In the genomic region with DNA sequence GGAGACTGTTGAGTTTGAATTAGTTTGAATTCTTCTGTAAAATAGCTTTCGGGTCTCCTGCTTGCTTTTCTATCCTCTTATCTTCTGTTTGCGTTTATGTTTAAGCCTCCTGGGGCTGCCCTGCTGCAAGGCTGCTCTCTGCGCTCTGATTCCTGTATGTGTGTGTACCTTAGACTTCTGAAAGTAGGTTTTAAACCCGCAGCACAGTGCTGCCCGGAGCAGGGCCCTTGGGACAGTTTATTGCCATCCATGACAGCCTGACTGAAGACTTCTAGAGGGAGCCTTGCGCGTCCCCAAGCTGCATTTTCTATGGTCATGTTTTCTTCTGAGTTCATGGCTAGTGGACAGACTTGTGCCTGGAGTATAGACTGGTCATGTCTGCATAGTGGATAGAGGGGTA, we compare ENCODE assay signal across 20 mouse cellular contexts.
A peak's percentile ranks its signal among the peaks of the same experiment; 100 is the strongest.
DNase-seq lines count a peak whose midpoint lies in the region; ATAC-seq and TF ChIP-seq lines count a peak whose summit lies in the region.
"Had no signal": no experiment of that assay in that cellular context is flagged by ENCODE, and none has a peak within 500 bp of the region (broad histone marks: within the 10 kb centered on the region; RNA-seq: fewer than 3 reads in every experiment).

No protein-coding gene starts in this region.

- peaks cover 34% of the 10 kb centered on the region for H3K4me1 ChIP-seq in kidney, adult 2 months (ENCODE audit: control insufficient read depth, insufficient read depth, low read length)
- peaks cover 26% of the 10 kb centered on the region for H3K4me1 ChIP-seq in lung, embryonic 16.5 days (replicated peaks; ENCODE audit: control insufficient read depth, insufficient read depth, low read length)
- H3K4me1 ChIP-seq in stomach, embryonic 16.5 days (ENCODE audit: control insufficient read depth, insufficient read depth, low read length): peaks cover 16% of the 10 kb centered on the region
- no peaks in the 10 kb centered on the region for H3K4me1 ChIP-seq in neural tube, embryonic 15.5 days

- no peaks in the 10 kb centered on the region for H3K9me3 ChIP-seq in lung, embryonic 16.5 days (ENCODE audit: control insufficient read depth, low read length)
- H3K9me3 ChIP-seq in stomach, embryonic 16.5 days (replicated peaks; ENCODE audit: control insufficient read depth, low read length): no peaks in the 10 kb centered on the region
- no peaks in the 10 kb centered on the region for H3K9me3 ChIP-seq in neural tube, embryonic 15.5 days (replicated peaks)
- H3K9me3 ChIP-seq: embryonic facial prominence, embryonic 15.5 days; forebrain, embryonic 10.5 days; G1E; hindbrain, embryonic 12.5 days; neural tube, embryonic 13.5 days had no signal

- 58% methylated on average over 7 of the region's 7 CpGs for WGBS in kidney, adult 2 months
- 26% methylated on average over 7 of the region's 7 CpGs for WGBS in lung, embryonic 16.5 days
- 28% methylated on average over 7 of the region's 7 CpGs for WGBS in stomach, embryonic 16.5 days
- 72% methylated on average over 7 of the region's 7 CpGs for WGBS in neural tube, embryonic 15.5 days

- TF ChIP-seq CTCF in kidney, adult 2 months (conservative IDR thresholded peaks at IDR 0.05; ENCODE audit: insufficient read depth, insufficient read length, low read depth, low read length): no peak

- H3K9ac ChIP-seq in lung, embryonic 16.5 days (ENCODE audit: low read length): peak overlapping the region; percentile 35; the same call in 1 of the 2 replicates
- no peak overlapping the region for H3K9ac ChIP-seq in stomach, embryonic 16.5 days (ENCODE audit: low read length)
- no peak overlapping the region for H3K9ac ChIP-seq in neural tube, embryonic 15.5 days (replicated peaks)
- H3K9ac ChIP-seq: embryonic facial prominence, embryonic 15.5 days; hindbrain, embryonic 12.5 days; neural tube, embryonic 13.5 days had no signal

- TF ChIP-seq POLR2A in kidney, adult 2 months (IDR thresholded peaks at IDR 0.05; ENCODE audit: low read depth, low read length): no peak

- H3K4me2 ChIP-seq in lung, embryonic 16.5 days (ENCODE audit: low read depth, low read length): peak overlapping the region; percentile 43
- H3K4me2 ChIP-seq in stomach, embryonic 16.5 days (ENCODE audit: low read depth, low read length): peak overlapping the region; percentile 27; the same call in 1 of the 2 replicates
- H3K4me2 ChIP-seq in neural tube, embryonic 15.5 days: no peak overlapping the region
- H3K4me2 ChIP-seq: embryonic facial prominence, embryonic 15.5 days; hindbrain, embryonic 12.5 days; neural tube, embryonic 13.5 days had no signal

- no peak overlapping the region for H3K4me3 ChIP-seq in kidney, adult 2 months (ENCODE audit: insufficient read depth, low read depth, low read length)
- peak overlapping the region; percentile 12; the same call in 1 of the 2 replicates for H3K4me3 ChIP-seq in lung, embryonic 16.5 days (ENCODE audit: low read length)
- no peak overlapping the region for H3K4me3 ChIP-seq in stomach, embryonic 16.5 days (replicated peaks; ENCODE audit: low read length)
- H3K4me3 ChIP-seq in neural tube, embryonic 15.5 days (replicated peaks): no peak overlapping the region
- H3K4me3 ChIP-seq: embryonic facial prominence, embryonic 15.5 days; forebrain, embryonic 10.5 days; gastrocnemius, adult 2 months; hindbrain, embryonic 12.5 days; left cerebral cortex, adult 2 months; neural tube, embryonic 13.5 days had no signal

- no peak for DNase-seq in cerebellum, adult 9-11 months
- no peak for DNase-seq in kidney, adult 2 months
- no peak for DNase-seq in kidney, postnatal 36 days
- no peak for DNase-seq in lung, postnatal 36 days
- DNase-seq: cerebellum, adult 9-10 months; gastrocnemius, adult 2 months; lung, adult 2 months; right cerebral cortex, postnatal 25 days; thymus, adult 2 months had no signal

- H3K27me3 ChIP-seq in kidney, adult 2 months (replicated peaks; ENCODE audit: control insufficient read depth, insufficient read depth, low read length): no peaks in the 10 kb centered on the region
- H3K27me3 ChIP-seq in lung, embryonic 16.5 days (ENCODE audit: control insufficient read depth, insufficient read depth, low read depth, low read length): no peaks in the 10 kb centered on the region
- no peaks in the 10 kb centered on the region for H3K27me3 ChIP-seq in stomach, embryonic 16.5 days (ENCODE audit: control insufficient read depth, insufficient read depth, low read length)
- H3K27me3 ChIP-seq in neural tube, embryonic 15.5 days (replicated peaks): no peaks in the 10 kb centered on the region
- H3K27me3 ChIP-seq: embryonic facial prominence, embryonic 15.5 days; hindbrain, embryonic 12.5 days; neural tube, embryonic 13.5 days had no signal

- peak overlapping the region; percentile 57 for H3K27ac ChIP-seq in kidney, adult 2 months (ENCODE audit: insufficient read depth, low read depth, low read length)
- peak overlapping the region; percentile 94 for H3K27ac ChIP-seq in lung, embryonic 16.5 days (ENCODE audit: low read length)
- H3K27ac ChIP-seq in stomach, embryonic 16.5 days (ENCODE audit: low read length): peak overlapping the region; percentile 71
- no peak overlapping the region for H3K27ac ChIP-seq in neural tube, embryonic 15.5 days (replicated peaks)
- H3K27ac ChIP-seq: embryonic facial prominence, embryonic 15.5 days; forebrain, embryonic 10.5 days; gastrocnemius, adult 2 months; hindbrain, embryonic 12.5 days; left cerebral cortex, adult 2 months; neural tube, embryonic 13.5 days had no signal

- H3K36me3 ChIP-seq in kidney, adult 2 months (ENCODE audit: control insufficient read depth, insufficient read depth, low read length): peaks cover 3% of the 10 kb centered on the region; the same call in 1 of the 2 replicates
- no peaks in the 10 kb centered on the region for H3K36me3 ChIP-seq in lung, embryonic 16.5 days (ENCODE audit: control insufficient read depth, insufficient read depth, low read length)
- no peaks in the 10 kb centered on the region for H3K36me3 ChIP-seq in stomach, embryonic 16.5 days (ENCODE audit: control insufficient read depth, insufficient read depth, low read length)
- H3K36me3 ChIP-seq in neural tube, embryonic 15.5 days: no peaks in the 10 kb centered on the region
- H3K36me3 ChIP-seq: embryonic facial prominence, embryonic 15.5 days; hindbrain, embryonic 12.5 days; neural tube, embryonic 13.5 days had no signal

- 0 out of 2 replicates have a peak, but pooled peaks have one; percentile 6 for ATAC-seq in cerebellum, adult (ENCODE audit: insufficient number of reproducible peaks, low FRiP score, low TSS enrichment)
- no peak for ATAC-seq in lung, embryonic 16.5 days (ENCODE audit: low read depth)
- no peak for ATAC-seq in stomach, embryonic 16.5 days (ENCODE audit: insufficient read depth, low FRiP score)
- ATAC-seq in neural tube, embryonic 15.5 days (ENCODE audit: low FRiP score): no peak
- ATAC-seq: CD4-positive, CD25-positive, alpha-beta regulatory T cell, adult 4 months had no signal
